Mouse (Mus musculus) ovary, postnatal 36 days (tissue): ENCODE results near the gene Fancd2.

Source experiments
- DNase-seq: peaks from one replicate; pipeline ENCODE4 v3.0.0; 2022; ENCODE audit warnings: low spot score, mixed read lengths

Fancd2 gene

GRCm38 (mm10) chr6:113523420-113523819, 8.1 kb upstream of the Fancd2 start:
- DNase-seq, result no peak

- no peak for DNase-seq
Observed at GRCm38 (mm10) chr6:113531840-113532404, 440 bp downstream of the Fancd2 start.

DNA sequence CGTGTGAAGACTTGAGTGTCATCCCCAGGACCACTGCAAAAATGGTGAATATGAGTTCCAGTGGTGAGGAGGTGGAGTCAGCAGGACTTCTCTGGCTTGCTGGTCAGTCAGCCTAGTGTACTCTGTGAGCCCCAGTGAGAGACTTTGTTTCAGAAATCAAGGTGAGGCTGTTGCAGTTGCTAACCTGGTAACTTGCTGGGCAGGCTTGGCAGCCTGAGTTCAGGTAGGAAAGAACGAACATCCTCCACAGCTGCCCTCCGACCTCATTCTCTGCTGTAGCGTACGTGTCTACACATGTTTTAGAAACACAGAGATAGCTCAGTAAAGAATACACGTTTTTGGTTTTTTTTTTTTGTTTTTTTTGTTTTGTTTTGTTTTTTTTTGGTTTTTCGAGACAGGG, 3.4 kb downstream of the Fancd2 start:
- DNase-seq, result no peak

DNA sequence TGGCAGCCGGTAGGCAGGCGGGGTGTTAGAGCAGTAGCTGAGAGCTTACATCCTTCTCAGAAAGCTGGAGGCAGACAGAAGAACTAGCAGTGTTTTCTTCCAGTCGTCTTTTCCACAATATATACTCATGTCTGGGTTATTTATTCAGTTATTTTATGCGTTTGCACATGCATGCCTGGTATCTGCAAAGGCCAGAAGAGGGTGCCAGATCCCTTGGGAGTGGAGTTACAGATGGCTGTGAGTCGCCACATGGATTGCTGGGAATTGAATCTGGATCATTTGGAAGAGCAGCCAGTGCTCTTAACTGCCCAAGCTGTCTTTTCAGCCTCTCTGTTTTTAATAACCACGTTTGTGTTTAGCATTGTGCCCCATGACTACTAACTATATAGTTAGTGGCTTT, 10.1 kb downstream of the Fancd2 start:
- DNase-seq, result no peak

DNA sequence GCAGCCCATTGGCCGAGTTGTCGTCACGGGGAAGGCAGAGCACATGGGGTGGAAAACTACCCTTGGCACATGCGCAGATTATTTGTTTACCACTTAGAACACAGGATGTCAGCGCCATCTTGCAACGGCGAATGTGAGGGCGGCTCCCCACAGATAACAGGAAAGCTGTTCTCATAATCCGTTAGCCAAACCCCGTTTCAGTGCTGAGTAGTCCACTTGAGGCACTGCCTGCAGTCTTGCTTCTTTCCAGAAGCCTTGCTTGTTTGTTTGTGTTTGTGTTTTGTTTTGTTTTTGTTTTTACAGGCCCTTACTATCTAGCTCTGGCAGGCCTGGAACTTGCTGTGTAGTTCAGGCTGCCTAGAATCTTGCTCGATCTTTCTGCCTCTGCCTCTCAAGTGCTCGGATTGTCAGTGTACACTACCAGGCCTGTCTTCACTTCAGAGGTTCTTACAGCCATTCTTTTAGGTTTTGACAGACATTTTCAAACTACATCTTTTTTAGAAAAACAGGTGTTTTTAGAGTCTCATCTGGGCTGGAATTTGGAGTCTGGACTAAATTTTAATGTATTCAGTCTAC, 12.5 kb downstream of the Fancd2 start:
- DNase-seq, result no peak

DNA sequence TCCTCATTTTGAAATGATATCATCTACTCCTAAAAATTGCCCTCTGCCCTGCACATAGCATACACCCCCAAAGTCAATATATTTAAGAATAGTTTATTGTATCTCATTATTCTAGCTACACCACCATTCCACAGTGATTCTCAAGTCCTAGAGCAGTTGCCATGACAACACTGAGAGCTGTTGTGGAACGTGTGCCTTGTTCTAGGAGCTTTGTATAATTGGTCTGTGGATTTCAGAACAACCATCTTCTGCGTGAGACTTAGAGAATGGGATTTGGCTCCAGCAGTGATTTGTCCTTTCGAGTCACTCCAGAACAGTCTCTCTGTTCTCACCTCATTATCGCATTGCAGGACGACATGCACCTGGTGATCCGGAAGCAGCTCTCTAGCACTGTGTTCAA, 28.3 kb downstream of the Fancd2 start:
- no peak for DNase-seq

DNA sequence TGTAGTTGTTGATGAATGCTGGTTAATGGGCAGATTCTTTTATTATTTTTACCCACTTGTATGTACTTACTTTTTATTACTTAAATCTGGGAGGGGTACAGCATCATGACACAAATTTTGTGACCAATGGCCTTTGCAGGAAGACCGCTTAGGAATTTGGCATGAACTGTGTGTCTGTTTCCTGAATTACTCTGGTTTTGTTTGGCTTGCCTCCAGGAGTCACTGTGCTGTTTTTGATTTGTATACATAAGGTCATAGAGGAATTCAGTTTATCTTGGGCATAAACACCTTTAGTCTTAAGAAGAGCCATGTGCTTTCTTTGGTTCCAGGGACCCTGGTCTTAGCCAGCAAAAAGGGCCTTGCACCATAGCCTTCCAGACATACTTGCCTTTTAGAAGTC, 33.1 kb downstream of the Fancd2 start:
- DNase-seq, result no peak

- no peak for DNase-seq
Observed at GRCm38 (mm10) chr6:113576044-113576443, 44.6 kb downstream of the Fancd2 start.

- DNase-seq, result no peak
Observed at GRCm38 (mm10) chr6:113579306-113579705, 47.8 kb downstream of the Fancd2 start.

DNA sequence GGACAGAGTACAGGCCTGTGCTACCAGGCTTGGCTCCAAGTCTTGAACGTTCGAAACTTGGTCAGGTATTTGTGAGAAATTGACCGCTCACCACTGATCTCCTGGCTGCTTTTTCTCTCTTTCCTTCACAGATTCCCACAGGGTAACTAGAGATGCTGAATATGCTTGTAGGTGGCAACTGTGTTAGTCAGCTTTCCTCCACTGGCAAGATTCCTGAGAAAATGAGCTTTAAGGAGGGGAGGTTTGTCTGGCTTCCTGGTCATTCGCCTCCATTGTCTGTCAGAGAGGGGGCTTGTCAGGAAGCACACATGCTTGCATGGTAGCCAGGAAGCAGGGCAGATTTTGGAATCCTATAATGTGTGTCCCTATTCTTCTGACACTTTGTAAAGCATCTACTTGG, 51.5 kb downstream of the Fancd2 start:
- no peak for DNase-seq

DNA sequence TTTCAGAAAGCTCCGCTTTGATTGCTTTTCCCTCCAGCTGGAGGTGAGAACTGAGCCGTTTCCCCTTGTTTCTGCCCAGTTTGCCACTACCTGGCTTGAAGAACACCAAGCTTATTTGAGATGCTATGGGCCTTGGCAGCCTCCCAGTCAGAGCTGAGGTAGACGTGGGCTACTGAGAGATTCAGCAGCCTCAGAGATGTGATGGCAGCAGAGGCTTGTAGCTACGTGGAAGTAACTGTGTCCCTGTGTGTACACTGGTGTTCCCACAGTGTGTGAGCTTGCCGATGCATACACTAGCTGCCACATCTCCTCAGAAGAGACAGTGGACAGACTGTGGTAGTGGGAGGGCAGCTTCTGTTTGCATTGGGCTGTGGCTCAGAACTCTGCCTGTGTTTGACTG, 53.6 kb downstream of the Fancd2 start:
- DNase-seq, result no peak

DNA sequence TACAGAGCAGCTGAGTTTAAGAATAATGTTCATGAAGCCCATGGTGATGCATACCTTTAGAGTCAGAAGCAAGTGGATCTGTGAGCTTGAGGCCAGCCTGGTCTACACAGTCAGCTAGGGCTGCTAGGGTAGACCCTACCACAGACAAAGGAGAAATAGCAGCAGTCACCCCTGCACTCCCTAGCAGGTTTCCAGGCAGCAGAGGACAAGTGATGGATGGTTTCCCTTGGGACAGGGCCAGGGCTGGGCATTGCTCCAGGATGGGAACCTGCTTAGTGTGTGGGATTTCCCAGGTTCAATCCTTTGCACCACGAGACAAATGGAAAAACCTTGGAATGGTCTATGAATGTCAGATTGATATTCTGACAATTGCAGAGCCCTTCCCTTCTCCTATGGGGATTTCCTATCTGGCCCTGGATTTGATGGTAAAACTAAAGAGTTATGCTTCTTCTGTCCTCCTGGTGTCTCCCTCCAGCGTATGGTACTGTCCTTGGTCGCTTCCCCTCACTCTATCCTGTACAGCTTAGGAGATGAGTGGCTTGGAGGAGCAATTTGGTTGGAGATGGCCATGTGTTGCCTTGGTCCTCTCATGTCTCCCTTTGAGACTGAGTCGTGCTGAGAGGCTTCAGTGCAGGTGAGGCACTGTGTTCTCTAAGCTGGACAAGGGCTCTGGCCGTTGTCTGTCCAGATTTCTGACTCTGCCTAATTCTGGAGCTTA, 55.1 kb downstream of the Fancd2 start:
- DNase-seq, result peak; percentile 39

GRCm38 (mm10) chr6:113592637-113593036, 61.2 kb downstream of the Fancd2 start:
- DNase-seq, result no peak

GRCm38 (mm10) chr6:113597945-113598344, 66.5 kb downstream of the Fancd2 start:
- DNase-seq, result no peak

DNA sequence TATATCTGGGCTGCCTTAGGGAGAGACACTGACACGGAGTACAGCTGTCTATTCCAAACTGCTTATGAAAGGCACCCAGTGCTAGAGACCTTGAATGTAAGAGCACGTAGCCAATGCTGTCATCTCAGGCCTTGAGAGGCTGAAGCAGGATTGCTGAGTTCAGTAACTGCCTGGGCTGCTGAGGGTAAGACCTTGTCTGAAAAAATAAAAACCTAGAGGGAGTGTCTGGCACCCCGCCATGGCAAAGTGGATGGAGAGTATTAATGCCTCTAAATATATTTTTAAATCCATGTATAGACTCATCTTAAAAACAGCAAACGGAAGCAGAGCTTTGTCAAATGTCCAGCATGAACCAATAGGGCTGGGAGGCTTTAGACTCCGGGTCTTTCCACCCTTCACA, 68.4 kb downstream of the Fancd2 start:
- peak; percentile 48 for DNase-seq

DNA sequence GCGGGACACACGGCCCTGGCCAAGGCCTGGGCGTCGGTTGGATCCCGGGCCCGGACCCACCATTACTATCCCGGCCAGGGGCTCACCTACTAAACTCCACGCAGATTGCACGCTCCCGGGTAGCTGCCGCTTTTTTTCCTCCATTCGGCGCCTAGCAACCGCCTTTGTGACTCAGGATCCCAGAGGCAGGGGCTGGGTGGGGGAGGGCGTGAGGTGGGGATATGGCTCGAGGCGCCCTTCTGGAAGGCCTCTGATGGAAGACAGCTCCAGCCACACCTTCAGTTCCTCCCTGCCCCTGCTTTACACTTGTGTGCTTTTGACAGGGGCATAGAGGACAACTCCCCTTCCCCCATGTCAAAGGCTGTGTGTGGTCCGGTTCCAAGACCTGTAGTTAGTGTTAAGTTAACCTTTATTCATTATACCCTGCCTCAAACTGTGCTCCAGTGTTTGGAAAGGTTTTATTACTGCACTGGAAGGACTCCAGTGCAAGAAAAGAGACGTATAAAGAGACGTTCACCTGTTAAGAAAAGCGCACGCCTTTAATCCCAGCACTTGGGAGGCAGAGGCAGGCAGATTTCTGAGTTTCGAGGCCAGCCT, 69.2 kb downstream of the Fancd2 start, which contains the start of gene Fancd2os:
TSS of gene Fancd2os (minus strand) at position 173 of the 597 bp plus-strand sequence.
- DNase-seq, result no peak

DNA sequence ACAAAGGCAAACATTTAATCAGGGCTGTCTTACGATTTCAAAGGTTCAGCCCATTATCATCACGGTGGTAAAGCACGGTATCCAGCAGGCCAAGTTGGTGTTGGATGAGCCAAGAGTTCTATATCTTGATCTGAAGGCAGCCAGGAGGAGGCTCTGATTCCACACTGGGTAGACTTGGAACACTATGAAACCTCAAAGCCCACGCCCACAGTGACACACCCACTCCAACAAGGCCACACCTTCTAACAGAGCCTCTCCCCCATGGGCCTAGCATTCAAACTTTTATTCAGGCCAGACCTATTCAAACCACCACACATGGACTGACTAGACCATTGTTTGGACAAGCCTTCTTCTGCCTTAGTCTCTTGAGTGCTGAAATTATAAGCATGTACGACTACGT, 71.3 kb downstream of the Fancd2 start:
- no peak for DNase-seq

GRCm38 (mm10) chr6:113603993-113604392, 72.5 kb downstream of the Fancd2 start:
- DNase-seq, result no peak

- peak; percentile 86 for DNase-seq
Observed at GRCm38 (mm10) chr6:113604432-113605223, 73.1 kb downstream of the Fancd2 start, which contains the start of gene Brk1. Brk1 (plus strand) TSS chr6:113604772.

DNA sequence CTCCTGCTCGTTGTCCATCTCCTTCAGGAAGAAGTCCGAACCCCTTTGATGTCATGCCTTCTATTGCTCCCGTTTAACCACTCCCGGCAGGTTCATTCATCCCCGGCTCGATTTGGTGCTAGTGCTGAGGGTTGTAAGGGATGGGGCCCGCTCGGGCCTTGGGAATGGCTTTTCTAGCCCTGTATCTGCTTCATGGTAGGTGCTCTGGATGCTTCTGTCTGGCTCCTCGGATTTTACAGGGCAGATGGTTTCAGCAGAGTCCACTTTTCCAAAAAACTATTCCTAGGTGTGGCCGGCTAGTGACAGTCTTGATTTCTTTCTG, 73.7 kb downstream of the Fancd2 start:
- no peak for DNase-seq

DNA sequence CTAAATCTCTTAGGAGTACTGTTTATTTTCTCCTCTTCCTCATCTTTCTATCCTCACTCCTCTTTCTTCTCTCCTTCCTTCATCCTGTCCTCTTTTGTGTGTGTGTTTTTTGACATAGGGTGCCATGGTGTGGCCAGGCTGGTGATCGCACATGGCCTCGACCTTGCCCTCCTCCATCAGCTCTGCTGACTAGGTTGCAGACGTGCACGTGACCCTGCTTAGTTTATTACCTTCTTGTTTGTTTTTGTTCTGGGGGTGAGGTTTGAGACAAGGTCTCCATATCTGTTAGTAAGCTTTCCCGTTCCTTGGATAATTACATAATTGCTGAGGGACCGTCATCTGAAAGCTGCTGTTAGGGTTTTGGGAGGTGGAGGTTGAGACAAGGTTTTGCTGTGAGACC, 77.4 kb downstream of the Fancd2 start:
- DNase-seq, result no peak

DNA sequence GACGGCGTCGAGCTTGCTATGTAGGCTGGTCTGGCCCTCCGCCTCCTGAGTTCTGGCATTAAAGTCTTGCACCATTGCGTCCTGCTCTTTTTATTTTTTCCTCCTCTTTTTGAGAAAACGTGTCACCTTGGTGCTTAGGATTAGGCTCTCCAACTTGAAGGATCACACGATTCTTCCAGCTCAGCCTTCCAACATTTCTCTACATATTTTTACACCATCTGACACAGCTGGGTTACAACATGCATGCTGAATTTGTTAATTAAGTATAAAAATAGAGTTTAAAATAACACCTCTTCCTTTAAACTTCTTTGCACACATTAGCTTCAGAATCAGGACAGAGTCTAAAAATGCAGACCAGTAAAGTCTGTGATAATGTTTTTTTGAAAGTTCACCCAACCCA, 77.8 kb downstream of the Fancd2 start:
- DNase-seq, result no peak
